ENCODE assay signal across 8 mouse cellular contexts in the genomic region with DNA sequence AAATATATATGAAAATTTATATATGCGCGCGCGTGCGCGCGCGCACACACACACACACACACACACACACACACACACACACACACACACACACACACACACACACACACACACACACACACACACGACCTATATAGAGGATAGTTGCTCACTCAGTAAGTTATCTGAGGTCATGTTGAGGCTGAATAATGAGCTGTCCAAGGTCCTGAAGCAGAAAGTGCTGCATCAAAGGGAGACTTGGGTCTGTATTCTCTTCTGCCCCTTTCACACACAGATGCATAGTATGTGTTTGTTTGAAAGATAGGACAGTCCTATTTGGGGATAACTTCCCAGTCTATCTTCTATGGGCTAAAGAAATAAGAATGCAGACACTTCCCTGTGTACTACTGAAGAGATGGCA.
A peak's percentile ranks its signal among the peaks of the same experiment; 100 is the strongest.
DNase-seq lines count a peak whose midpoint lies in the region; ATAC-seq and TF ChIP-seq lines count a peak whose summit lies in the region.
"Had no signal": no experiment of that assay in that cellular context is flagged by ENCODE, and none has a peak within 500 bp of the region (broad histone marks: within the 10 kb centered on the region; RNA-seq: fewer than 3 reads in every experiment).

No protein-coding gene starts in this region.

- no peaks in the 10 kb centered on the region for H3K9me3 ChIP-seq in kidney, embryonic 14.5 days (ENCODE audit: control insufficient read depth, low read length)

- H3K4me1 ChIP-seq in kidney, embryonic 14.5 days (ENCODE audit: control insufficient read depth, insufficient read depth, low read length): no peaks in the 10 kb centered on the region

- no peak overlapping the region for H3K4me3 ChIP-seq in kidney, embryonic 14.5 days (ENCODE audit: low read length)
- H3K4me3 ChIP-seq in myocyte: no peak overlapping the region

- no peak for TF ChIP-seq POLR2A in myocyte (IDR thresholded peaks at IDR 0.05; ENCODE audit: insufficient read length, low read depth)

- no peak overlapping the region for H3ac ChIP-seq in myocyte (ENCODE audit: control insufficient read depth, insufficient read length)

- H3K79me2 ChIP-seq in myocyte (ENCODE audit: control insufficient read depth, insufficient read depth): no peaks in the 10 kb centered on the region

- 76% methylated on average over 9 of the region's 9 CpGs for WGBS in kidney, embryonic 14.5 days

- H3K27me3 ChIP-seq in kidney, embryonic 14.5 days (ENCODE audit: control insufficient read depth, insufficient read depth, low read length): no peaks in the 10 kb centered on the region
- H3K27me3 ChIP-seq in myocyte (ENCODE audit: control insufficient read depth, insufficient read depth, insufficient read length): no peaks in the 10 kb centered on the region

- H3K9ac ChIP-seq in kidney, embryonic 14.5 days (ENCODE audit: low read depth, low read length): no peak overlapping the region

- no peak overlapping the region for H3K4me2 ChIP-seq in kidney, embryonic 14.5 days (replicated peaks; ENCODE audit: low read depth, low read length)
- H3K4me2 ChIP-seq in myocyte (ENCODE audit: low read depth): no peak overlapping the region

- peak; percentile 50 to 57 for DNase-seq in kidney, postnatal 4 days
- DNase-seq in MEL-GATA-1-ER (ENCODE audit: extremely low read depth, low read depth): peak; percentile 2
- peak; percentile 23 for DNase-seq in c-Kit-positive CD71-positive TER-119-positive erythroid progenitor cells, embryonic 14.5 days (ENCODE audit: low spot score)
- DNase-seq in gastrocnemius, postnatal 25 days: no peak
- DNase-seq in urinary bladder, postnatal 10 days (ENCODE audit: low spot score): no peak
- DNase-seq: cerebellum, adult 11 months had no signal

- H3K36me3 ChIP-seq in kidney, embryonic 14.5 days (ENCODE audit: control insufficient read depth, insufficient read depth, low read length): no peaks in the 10 kb centered on the region
- H3K36me3 ChIP-seq in myocyte (ENCODE audit: control insufficient read depth, insufficient read depth): no peaks in the 10 kb centered on the region

- H3K27ac ChIP-seq in kidney, embryonic 14.5 days (ENCODE audit: low read depth, low read length): no peak overlapping the region

- no peak for ATAC-seq in kidney, embryonic 14.5 days (ENCODE audit: low FRiP score, low TSS enrichment)

TF ChIP-seq in myocyte, 11 proteins besides CTCF, POLR2A, EP300 and RAD21:
- TF ChIP-seq MYOG (IDR thresholded peaks at IDR 0.05; ENCODE audit: control insufficient read depth in 1 of 3, insufficient read depth in 1 of 3, insufficient read length in 2 of 3, low read depth in 2 of 3) (no peak), REST (IDR thresholded peaks at IDR 0.05; ENCODE audit: insufficient read depth, insufficient read length) (peak; percentile 74), TCF3 (IDR thresholded peaks at IDR 0.05; ENCODE audit: insufficient read length, low read depth) (no peak)

Comparison
In these comparisons a context has a peak if more than half of its experiments do, and no peak if none do; other contexts are left out.
1. DNase-seq: peak in kidney, postnatal 4 days (2 of 2), MEL-GATA-1-ER (single experiment) and c-Kit-positive CD71-positive TER-119-positive erythroid progenitor cells, embryonic 14.5 days (single experiment); none in gastrocnemius, postnatal 25 days (single experiment) and urinary bladder, postnatal 10 days (single experiment).